Mouse (Mus musculus): ENCODE measurements at regions not wholly inside any gene's neighbourhood (a gene's known extent, or its start where the extent isn't known, plus 50 kb on each side); places are given as distances from the start of the nearest gene placed in this dataset.

DNA sequence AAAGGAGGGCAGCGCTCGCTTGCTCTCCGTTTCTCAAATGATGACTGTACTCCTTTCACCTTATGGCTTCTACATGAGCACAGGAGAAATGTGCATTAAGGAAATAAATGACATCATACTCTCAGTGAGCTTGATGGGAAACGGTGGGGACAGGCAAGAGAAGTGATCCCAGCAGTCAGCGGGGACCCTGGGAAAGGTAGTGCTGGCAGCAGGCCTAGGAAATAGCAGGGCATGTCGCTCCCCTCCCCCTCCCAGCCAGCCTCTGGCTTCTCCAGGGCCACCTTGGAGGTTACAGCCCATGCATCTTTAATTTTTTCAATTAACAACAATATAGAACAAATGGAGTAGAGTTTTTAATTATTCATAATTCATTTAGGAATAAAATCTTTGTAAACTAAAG is 58.6 kb upstream of the Klhl29 start:
- TF ChIP-seq POLR2A (IDR thresholded peaks at IDR 0.05; ENCODE audit: borderline replicate concordance, extremely low read depth, insufficient read depth, insufficient read length, poor library complexity, severe bottlenecking): no peak
- no peak for TF ChIP-seq CTCF (IDR thresholded peaks at IDR 0.05; ENCODE audit: borderline replicate concordance, extremely low read depth, insufficient read depth, insufficient read length)

All from brain, embryonic 14.5 days (tissue).